Mouse (Mus musculus) heart, embryonic 16.5 days (tissue): ENCODE results near the gene Tia1. TPM values are rescaled to one million over a fixed set of nuclear protein-coding genes. Genes with fewer than 3 reads are reported as not detected.

Experiments
- ATAC-seq: fragments of 200-750 bp; cut with Nextera tagmentation; replicated peaks from 2 replicates; pipeline ENCODE4 v1.8.0; 2017; ENCODE audit warnings: moderate number of reproducible peaks; ENCODE audit not compliant: insufficient read depth, low FRiP score; ENCODE audit errors: extremely low read depth
- H3K27ac ChIP-seq: fragments of 300-500 bp; sonication (generic); 2 replicates; pipeline ENCODE4 v1.5.1; 2014; ENCODE audit warnings: mild to moderate bottlenecking, low read length, control low read depth, moderate library complexity
- H3K27me3 ChIP-seq: fragments of 300-500 bp; sonication (generic); 2 replicates; pipeline ENCODE4 v1.6.1; 2014; ENCODE audit warnings: low read length, mixed read lengths; ENCODE audit not compliant: control insufficient read depth, insufficient read depth
- H3K36me3 ChIP-seq: fragments of 300-500 bp; sonication (generic); 2 replicates; pipeline ENCODE4 v1.6.1; 2014; ENCODE audit not compliant: control insufficient read depth, insufficient read depth
- H3K4me1 ChIP-seq: fragments of 300-500 bp; sonication (generic); 2 replicates; pipeline ENCODE4 v1.6.1; 2014; ENCODE audit warnings: low read length, mixed read lengths; ENCODE audit not compliant: control insufficient read depth, insufficient read depth
- H3K4me2 ChIP-seq: fragments of 300-500 bp; sonication (generic); 2 replicates; pipeline ENCODE4 v1.6.1; 2014; ENCODE audit warnings: low read depth, mild to moderate bottlenecking, control low read depth, low read length
- H3K4me3 ChIP-seq: fragments of 300-500 bp; sonication (generic); 2 replicates; pipeline ENCODE4 v1.5.1; 2014; ENCODE audit warnings: mild to moderate bottlenecking, control low read depth, low read length
- H3K9ac ChIP-seq: fragments of 300-500 bp; sonication (generic); 2 replicates; pipeline ENCODE4 v1.6.1; 2014; ENCODE audit warnings: low read length, control low read depth
- H3K9me3 ChIP-seq: fragments of 300-500 bp; sonication (generic); replicated peaks from 2 replicates; pipeline ENCODE4 v1.6.1; 2016; ENCODE audit warnings: low read length; ENCODE audit not compliant: control insufficient read depth
- WGBS: fragments of 180-500 bp; shearing (Covaris S2); extraction: QIAGEN DNeasy Blood & Tissue Kit; methylation state at CpG from one replicate; pipeline ENCODE4 v1.1.7; 2014; 5-methylcytosine and 5-hydroxymethylcytosine counted together
- polyA plus RNA-seq: library from polyadenylated mRNA; unstranded; fragments of >200 nt; fragmentation: Nextera tagmentation; extraction: Ambion mirVana; gene quantifications from 2 replicates; pipeline ENCODE4 v1.2.1, GENCODE M21; 2015

The Tia1 gene
- polyA plus RNA-seq, 1 experiment from 2014 or later = 120 TPM

- H3K36me3 ChIP-seq = peaks cover 15% of the 10 kb centered on the region
- no peaks in the 10 kb centered on the region for H3K9me3 ChIP-seq
- H3K4me1 ChIP-seq = no peaks in the 10 kb centered on the region
- H3K27ac ChIP-seq = no peak overlapping the region
- H3K27me3 ChIP-seq = no peaks in the 10 kb centered on the region
- no peak overlapping the region for H3K4me3 ChIP-seq
- H3K4me2 ChIP-seq = no peak overlapping the region
- no peak for ATAC-seq
- no peak overlapping the region for H3K9ac ChIP-seq
Measured at GRCm38 (mm10) chr6:86382551-86382950, 21.5 kb upstream of the Tia1 start.

GRCm38 (mm10) chr6:86383370-86383769 lies 20.6 kb upstream of the Tia1 start:
- no peak for ATAC-seq
- H3K9ac ChIP-seq = no peak overlapping the region
- H3K4me2 ChIP-seq = no peak overlapping the region
- no peaks in the 10 kb centered on the region for H3K4me1 ChIP-seq
- peaks cover 15% of the 10 kb centered on the region for H3K36me3 ChIP-seq
- H3K27me3 ChIP-seq = no peaks in the 10 kb centered on the region
- H3K27ac ChIP-seq = no peak overlapping the region
- no peaks in the 10 kb centered on the region for H3K9me3 ChIP-seq
- WGBS = 41% methylated on average over 15 of the region's 16 CpGs
- no peak overlapping the region for H3K4me3 ChIP-seq

- H3K27me3 ChIP-seq = no peaks in the 10 kb centered on the region
- H3K4me3 ChIP-seq = no peak overlapping the region
- H3K4me2 ChIP-seq = no peak overlapping the region
- 65% methylated on average over 4 of the region's 4 CpGs for WGBS
- no peak for ATAC-seq
- H3K9me3 ChIP-seq = no peaks in the 10 kb centered on the region
- no peak overlapping the region for H3K27ac ChIP-seq
- H3K4me1 ChIP-seq = no peaks in the 10 kb centered on the region
- H3K9ac ChIP-seq = no peak overlapping the region
- peaks cover 18% of the 10 kb centered on the region for H3K36me3 ChIP-seq
Measured at GRCm38 (mm10) chr6:86384692-86385091, 19.3 kb upstream of the Tia1 start.

- peaks cover 25% of the 10 kb centered on the region for H3K36me3 ChIP-seq
- H3K9ac ChIP-seq = no peak overlapping the region
- no peaks in the 10 kb centered on the region for H3K27me3 ChIP-seq
- no peaks in the 10 kb centered on the region for H3K9me3 ChIP-seq
- 84% methylated on average over 5 of the region's 5 CpGs for WGBS
- H3K4me2 ChIP-seq = no peak overlapping the region
- H3K4me1 ChIP-seq = no peaks in the 10 kb centered on the region
- no peak for ATAC-seq
- H3K27ac ChIP-seq = no peak overlapping the region
- H3K4me3 ChIP-seq = no peak overlapping the region
Measured at GRCm38 (mm10) chr6:86385362-86386104, 18.5 kb upstream of the Tia1 start.

GRCm38 (mm10) chr6:86387313-86387712 lies 16.7 kb upstream of the Tia1 start:
- Histone ChIP-seq H3K9ac (no peak overlapping the region), H3K9me3 (no peaks in the 10 kb centered on the region), H3K4me2 (no peak overlapping the region), H3K27ac (no peak overlapping the region), H3K36me3 (peaks cover 41% of the 10 kb centered on the region), H3K4me3 (no peak overlapping the region), H3K4me1 (no peaks in the 10 kb centered on the region), H3K27me3 (no peaks in the 10 kb centered on the region)
- WGBS = 72% methylated on average over 12 of the region's 12 CpGs
- no peak for ATAC-seq

GRCm38 (mm10) chr6:86388461-86388860 lies 15.6 kb upstream of the Tia1 start:
- no peaks in the 10 kb centered on the region for H3K4me1 ChIP-seq
- H3K4me2 ChIP-seq = no peak overlapping the region
- H3K27ac ChIP-seq = no peak overlapping the region
- no peak overlapping the region for H3K9ac ChIP-seq
- no peak for ATAC-seq
- WGBS = 63% methylated on average over 18 of the region's 18 CpGs
- H3K4me3 ChIP-seq = no peak overlapping the region
- peaks cover 41% of the 10 kb centered on the region for H3K36me3 ChIP-seq
- no peaks in the 10 kb centered on the region for H3K9me3 ChIP-seq
- H3K27me3 ChIP-seq = no peaks in the 10 kb centered on the region

- 96% methylated on average over 5 of the region's 5 CpGs for WGBS
- no peak overlapping the region for H3K27ac ChIP-seq
- no peaks in the 10 kb centered on the region for H3K9me3 ChIP-seq
- ATAC-seq = no peak
- no peak overlapping the region for H3K4me2 ChIP-seq
- peaks cover 45% of the 10 kb centered on the region for H3K36me3 ChIP-seq
- H3K9ac ChIP-seq = no peak overlapping the region
- peaks cover 17% of the 10 kb centered on the region for H3K4me1 ChIP-seq
- H3K27me3 ChIP-seq = no peaks in the 10 kb centered on the region
- no peak overlapping the region for H3K4me3 ChIP-seq
Measured at GRCm38 (mm10) chr6:86391326-86391725, 12.7 kb upstream of the Tia1 start.

GRCm38 (mm10) chr6:86393187-86393586 lies 10.8 kb upstream of the Tia1 start:
- Histone ChIP-seq H3K9me3 (no peaks in the 10 kb centered on the region), H3K9ac (no peak overlapping the region), H3K36me3 (peaks cover 38% of the 10 kb centered on the region), H3K4me2 (no peak overlapping the region), H3K27ac (no peak overlapping the region), H3K4me3 (no peak overlapping the region), H3K27me3 (no peaks in the 10 kb centered on the region), H3K4me1 (peaks cover 23% of the 10 kb centered on the region)
- 86% methylated on average over 1 of the region's 1 CpGs for WGBS
- ATAC-seq = no peak

- Histone ChIP-seq H3K27ac (no peak overlapping the region), H3K4me2 (no peak overlapping the region), H3K4me1 (peaks cover 23% of the 10 kb centered on the region), H3K27me3 (no peaks in the 10 kb centered on the region), H3K9ac (no peak overlapping the region), H3K4me3 (no peak overlapping the region), H3K36me3 (peaks cover 28% of the 10 kb centered on the region), H3K9me3 (no peaks in the 10 kb centered on the region)
- 86% methylated on average over 17 of the region's 17 CpGs for WGBS
- no peak for ATAC-seq
Measured at GRCm38 (mm10) chr6:86394078-86394720, 9.8 kb upstream of the Tia1 start.
